ENCODE assay signal across 18 mouse cellular contexts in genomic region chr9:9194496-9194895, GRCm38 (mm10). TPM values are rescaled to one million over a fixed set of nuclear protein-coding genes. Genes with fewer than 3 reads are reported as not detected.
A peak's percentile ranks its signal among the peaks of the same experiment; 100 is the strongest.
DNase-seq lines count a peak whose midpoint lies in the region; ATAC-seq and TF ChIP-seq lines count a peak whose summit lies in the region.
"Had no signal": no experiment of that assay in that cellular context is flagged by ENCODE, and none has a peak within 500 bp of the region (broad histone marks: within the 10 kb centered on the region; RNA-seq: fewer than 3 reads in every experiment).

No protein-coding gene starts in this region.

- no peak overlapping the region for H3K4me3 ChIP-seq in limb, embryonic 14.5 days (replicated peaks; ENCODE audit: low read length)
- no peak overlapping the region for H3K4me3 ChIP-seq in limb, embryonic 10.5 days
- H3K4me3 ChIP-seq in C2C12 (ENCODE audit: insufficient read depth, poor library complexity, severe bottlenecking), result no peak overlapping the region
- H3K4me3 ChIP-seq in embryonic fibroblast, embryonic 13.5 days (ENCODE audit: insufficient read depth, low read length), result no peak overlapping the region
- H3K4me3 ChIP-seq in kidney, embryonic 16.5 days (ENCODE audit: low read length), result no peak overlapping the region
- H3K4me3 ChIP-seq: embryonic facial prominence, embryonic 13.5 days; forebrain, embryonic 15.5 days; heart, embryonic 12.5 days; hindbrain, embryonic 10.5 days had no signal

- DNase-seq in limb, embryonic 14.5 days (ENCODE audit: low spot score), result no peak
- DNase-seq in limb, embryonic 10.5 days (ENCODE audit: low spot score), result no peak
- DNase-seq in retina, postnatal 1 day, result peak; percentile 22
- DNase-seq in c-Kit-positive CD71-positive TER-119-positive erythroid progenitor cells, embryonic 14.5 days (ENCODE audit: low spot score), result no peak
- DNase-seq: adrenal gland, postnatal 10 days; cerebellum, adult 11-12 months; cerebellum, adult 9-10 months; cerebellum, postnatal 25 days; gastrocnemius, postnatal 14 days had no signal

- no peak overlapping the region for H3ac ChIP-seq in C2C12 (ENCODE audit: control insufficient read depth, insufficient read length, low read depth)

- H3K4me2 ChIP-seq in limb, embryonic 14.5 days (replicated peaks; ENCODE audit: low read depth, low read length, severe bottlenecking), result no peak overlapping the region
- no peak overlapping the region for H3K4me2 ChIP-seq in kidney, embryonic 16.5 days (replicated peaks; ENCODE audit: low read depth, low read length)
- H3K4me2 ChIP-seq: embryonic facial prominence, embryonic 13.5 days; forebrain, embryonic 15.5 days; heart, embryonic 12.5 days; hindbrain, embryonic 14.5 days had no signal

- peaks cover 71% of the 10 kb centered on the region for H3K79me2 ChIP-seq in C2C12 (ENCODE audit: control insufficient read depth, insufficient read depth)

- H3K4me1 ChIP-seq in limb, embryonic 14.5 days (ENCODE audit: control insufficient read depth, insufficient read depth, low read length), result no peaks in the 10 kb centered on the region
- peaks cover 11% of the 10 kb centered on the region for H3K4me1 ChIP-seq in limb, embryonic 10.5 days
- H3K4me1 ChIP-seq in embryonic fibroblast, embryonic 13.5 days (ENCODE audit: control insufficient read depth, insufficient read depth, low read length), result peaks cover 5% of the 10 kb centered on the region
- peaks cover 6% of the 10 kb centered on the region; the same call in 1 of the 2 replicates for H3K4me1 ChIP-seq in kidney, embryonic 16.5 days (ENCODE audit: insufficient read depth, low read length)
- H3K4me1 ChIP-seq: forebrain, embryonic 15.5 days had no signal

- WGBS in limb, embryonic 14.5 days, result 65% methylated on average over 1 of the region's 1 CpGs
- 76% methylated on average over 1 of the region's 1 CpGs for WGBS in limb, embryonic 10.5 days
- 81% methylated on average over 1 of the region's 1 CpGs for WGBS in kidney, embryonic 16.5 days

- no peak overlapping the region for H3K9ac ChIP-seq in limb, embryonic 14.5 days (ENCODE audit: low read depth, low read length, severe bottlenecking)
- H3K9ac ChIP-seq in kidney, embryonic 16.5 days (replicated peaks; ENCODE audit: low read length), result no peak overlapping the region
- H3K9ac ChIP-seq: embryonic facial prominence, embryonic 13.5 days; forebrain, embryonic 15.5 days; heart, embryonic 12.5 days; hindbrain, embryonic 14.5 days had no signal

- no peaks in the 10 kb centered on the region for H3K27me3 ChIP-seq in limb, embryonic 14.5 days (ENCODE audit: control insufficient read depth, insufficient read depth, low read length)
- H3K27me3 ChIP-seq in limb, embryonic 10.5 days (ENCODE audit: low read depth, poor library complexity, severe bottlenecking), result no peaks in the 10 kb centered on the region
- H3K27me3 ChIP-seq in C2C12 (ENCODE audit: control insufficient read depth, insufficient read depth, insufficient read length), result no peaks in the 10 kb centered on the region
- no peaks in the 10 kb centered on the region for H3K27me3 ChIP-seq in kidney, embryonic 16.5 days (ENCODE audit: insufficient read depth, low read length)
- H3K27me3 ChIP-seq: CH12.LX; embryonic facial prominence, embryonic 13.5 days; forebrain, embryonic 15.5 days; heart, embryonic 12.5 days had no signal

- H3K9me3 ChIP-seq in limb, embryonic 14.5 days (ENCODE audit: control insufficient read depth, low read length), result no peaks in the 10 kb centered on the region
- H3K9me3 ChIP-seq in limb, embryonic 10.5 days (replicated peaks), result no peaks in the 10 kb centered on the region
- H3K9me3 ChIP-seq in kidney, embryonic 16.5 days (ENCODE audit: low read length), result no peaks in the 10 kb centered on the region
- H3K9me3 ChIP-seq: embryonic facial prominence, embryonic 13.5 days; forebrain, embryonic 15.5 days; heart, embryonic 12.5 days; hindbrain, embryonic 10.5 days had no signal

- H3K79me3 ChIP-seq in C2C12 (ENCODE audit: low read depth), result peaks cover 25% of the 10 kb centered on the region

- TF ChIP-seq CTCF in C2C12 (IDR thresholded peaks at IDR 0.05; ENCODE audit: control insufficient read depth, insufficient read depth, insufficient read length), result no peak
- no peak for TF ChIP-seq CTCF in embryonic fibroblast, embryonic 13.5 days (IDR thresholded peaks at IDR 0.05; ENCODE audit: borderline replicate concordance, insufficient read depth, low read length)

- no peak overlapping the region for H3K27ac ChIP-seq in limb, embryonic 14.5 days (replicated peaks; ENCODE audit: low read depth, low read length)
- H3K27ac ChIP-seq in limb, embryonic 10.5 days, result no peak overlapping the region
- H3K27ac ChIP-seq in embryonic fibroblast, embryonic 13.5 days (ENCODE audit: insufficient read depth, low read length), result 0 out of 2 replicates have a peak overlapping the region, but pooled peaks have one; percentile 52
- H3K27ac ChIP-seq in kidney, embryonic 16.5 days (ENCODE audit: low read length), result no peak overlapping the region
- H3K27ac ChIP-seq: embryonic facial prominence, embryonic 13.5 days; forebrain, embryonic 15.5 days; hindbrain, embryonic 10.5 days; hindbrain, embryonic 14.5 days had no signal

- ATAC-seq in limb, embryonic 14.5 days (ENCODE audit: low FRiP score, low read depth), result 0 out of 2 replicates have a peak, but pooled peaks have one; percentile 41
- ATAC-seq in kidney, embryonic 16.5 days (ENCODE audit: low FRiP score, low TSS enrichment), result no peak
- ATAC-seq: forebrain, embryonic 15.5 days had no signal

- TF ChIP-seq POLR2A in limb, embryonic 14.5 days (IDR thresholded peaks at IDR 0.05; ENCODE audit: borderline replicate concordance, extremely low read depth, insufficient read depth, insufficient read length), result no peak
- TF ChIP-seq POLR2A in embryonic fibroblast, embryonic 13.5 days (IDR thresholded peaks at IDR 0.05; ENCODE audit: low read depth, low read length), result no peak

- no peaks in the 10 kb centered on the region for H3K36me3 ChIP-seq in limb, embryonic 14.5 days (ENCODE audit: control insufficient read depth, insufficient read depth, low read length)
- 0 out of 2 replicates have a peak, but pooled peaks cover 4% of the 10 kb centered on the region for H3K36me3 ChIP-seq in limb, embryonic 10.5 days
- no peaks in the 10 kb centered on the region for H3K36me3 ChIP-seq in C2C12 (ENCODE audit: control insufficient read depth, insufficient read depth)
- H3K36me3 ChIP-seq in kidney, embryonic 16.5 days (ENCODE audit: insufficient read depth, low read length), result no peaks in the 10 kb centered on the region
- H3K36me3 ChIP-seq: embryonic facial prominence, embryonic 13.5 days; forebrain, embryonic 15.5 days; heart, embryonic 12.5 days; hindbrain, embryonic 10.5 days had no signal

TF ChIP-seq in C2C12, 6 proteins besides CTCF, POLR2A, EP300 and RAD21:
- no peak for TF ChIP-seq CEBPB (IDR thresholded peaks at IDR 0.05; ENCODE audit: low read depth)
- TF ChIP-seq FOSL1 (IDR thresholded peaks at IDR 0.05; ENCODE audit: insufficient read depth, low read length, poor library complexity, severe bottlenecking), result no peak
- TF ChIP-seq MYOG (IDR thresholded peaks at IDR 0.05; ENCODE audit: control insufficient read depth, extremely low read depth, insufficient read length), result no peak
- TF ChIP-seq USF1 (IDR thresholded peaks at IDR 0.05; ENCODE audit: low read depth), result no peak
- peak; percentile 77 for TF ChIP-seq MYOD1 (IDR thresholded peaks at IDR 0.05; ENCODE audit: control insufficient read depth, insufficient read length, low read depth)
- no peak for TF ChIP-seq MAX (IDR thresholded peaks at IDR 0.05)
TF ChIP-seq in C2C12: peak in this region for 1.

RNA-seq across cellular contexts. Expression of gene Arhgap42, which starts 44.4 kb away (rescaled TPM):
- polyA plus RNA-seq in limb, embryonic 14.5 days (2012; rRNA removed), result 21.3 and 22.2 TPM in 2 replicates
- 40.5 and 42.2 TPM in 2 replicates for polyA plus RNA-seq in limb, embryonic 14.5 days (2014; fragmentation: Nextera tagmentation; extraction: Ambion mirVana)
- 39.8 and 43.1 TPM in 2 replicates for polyA plus RNA-seq in limb, embryonic 10.5 days (2016; fragmentation: Nextera tagmentation; extraction: Ambion mirVana)
- polyA plus RNA-seq in C2C12 (2012; fragmentation: generic; extraction: Trizol), result 8.4 TPM
- 41.2 and 44.8 TPM in 2 replicates for polyA plus RNA-seq in embryonic fibroblast, embryonic 13.5 days (2011; ENCODE audit: insufficient read length, low read depth, missing spikeins)
- polyA plus RNA-seq in kidney, embryonic 16.5 days (2015; fragmentation: Nextera tagmentation; extraction: Ambion mirVana), result 35.3 and 42.3 TPM in 2 replicates
